ENCODE assay signal across 10 mouse cellular contexts in genomic region chr10:69872182-69872741, GRCm38 (mm10).
DNase-seq lines count a peak whose midpoint lies in the region; TF ChIP-seq lines count a peak whose summit lies in the region.
"Had no signal": no experiment of that assay in that cellular context is flagged by ENCODE, and none has a peak within 500 bp of the region (broad histone marks: within the 10 kb centered on the region; RNA-seq: fewer than 3 reads in every experiment).

No protein-coding gene starts in this region.

- peaks cover 0 to 3% of the 10 kb centered on the region in 2 experiments; a peak in 2 of 4 replicates for H3K4me1 ChIP-seq in MEL (ENCODE audit: control insufficient read depth in 1 of 2, insufficient read depth in 2 of 2, low read length in 2 of 2)
- H3K4me1 ChIP-seq: liver, embryonic 15.5 days had no signal

- H3K27me3 ChIP-seq in MEL (ENCODE audit: control insufficient read depth in 1 of 2, insufficient read depth in 2 of 2, low read length in 2 of 2): no peaks in the 10 kb centered on the region
- H3K27me3 ChIP-seq: liver, embryonic 15.5 days had no signal

- no peaks in the 10 kb centered on the region for H3K79me2 ChIP-seq in MEL (ENCODE audit: control insufficient read depth, insufficient read depth, low read length, poor library complexity)

- no peak for TF ChIP-seq POLR2A in MEL (IDR thresholded peaks at IDR 0.05; ENCODE audit: control insufficient read depth in 1 of 2, insufficient read depth in 1 of 2, low read depth in 1 of 2, low read length in 2 of 2, poor library complexity in 1 of 2)

- no peak for TF ChIP-seq EP300 in MEL (IDR thresholded peaks at IDR 0.05; ENCODE audit: low read depth in 1 of 2, low read length in 2 of 2)

- no peaks in the 10 kb centered on the region for H3K9me3 ChIP-seq in MEL (replicated peaks; ENCODE audit: insufficient read depth, low read length)
- H3K9me3 ChIP-seq: liver, embryonic 15.5 days had no signal

- H3K36me3 ChIP-seq in MEL (ENCODE audit: control insufficient read depth in 1 of 2, insufficient read depth in 2 of 2, low read length in 2 of 2): no peaks in the 10 kb centered on the region
- H3K36me3 ChIP-seq: liver, embryonic 15.5 days had no signal

- H3K4me3 ChIP-seq in MEL (ENCODE audit: control insufficient read depth in 1 of 2, insufficient read depth in 1 of 2, low read depth in 2 of 2, low read length in 2 of 2): peak overlapping the region; percentile 26 to 45
- H3K4me3 ChIP-seq: liver, embryonic 15.5 days had no signal

- H3K9ac ChIP-seq in MEL (ENCODE audit: control insufficient read depth, low read depth, low read length, poor library complexity, severe bottlenecking): peak overlapping the region; percentile 41; the same call in 1 of the 2 replicates
- H3K9ac ChIP-seq: liver, embryonic 15.5 days had no signal

- no peak for TF ChIP-seq RAD21 in MEL (IDR thresholded peaks at IDR 0.05; ENCODE audit: low read depth, low read length)

- no peak overlapping the region for H3K27ac ChIP-seq in MEL (ENCODE audit: control insufficient read depth, low read depth, low read length)
- H3K27ac ChIP-seq: liver, embryonic 15.5 days had no signal

- DNase-seq in adrenal gland, adult (ENCODE audit: inconsistent age in 2 of 2, low spot score in 1 of 2): peak; percentile 53 to 83
- DNase-seq in adrenal gland, postnatal 4 days (ENCODE audit: low spot score in 2 of 2): no peak
- DNase-seq in MEL (ENCODE audit: low read depth, low spot score): peak; percentile 20
- peak; percentile 96 for DNase-seq in heart, adult 11 months
- DNase-seq in lung, adult 18-20 months: peak; percentile 38 to 46
- no peak for DNase-seq in right cerebral cortex, adult 2 months (ENCODE audit: low spot score in 2 of 2)
- no peak for DNase-seq in thymus, postnatal 0 days (ENCODE audit: low spot score)
- no peak for DNase-seq in frontal cortex, postnatal 10 days (ENCODE audit: low spot score in 2 of 2)
- DNase-seq: thymus, postnatal 36 days had no signal

- TF ChIP-seq CTCF in MEL (IDR thresholded peaks at IDR 0.05 in 2 of 3, conservative IDR thresholded peaks at IDR 0.05 in 1 of 3; ENCODE audit: control insufficient read depth in 1 of 3, insufficient read depth in 1 of 3, low read depth in 2 of 3, low read length in 3 of 3, poor library complexity in 1 of 3, severe bottlenecking in 1 of 3): no peak

TF ChIP-seq in MEL, 35 proteins besides CTCF, POLR2A, EP300 and RAD21:
- TF ChIP-seq ZNF384 (IDR thresholded peaks at IDR 0.05; ENCODE audit: low read depth, low read length) (peak; percentile 68), MEF2A (IDR thresholded peaks at IDR 0.05; ENCODE audit: extremely low read depth, insufficient replicate concordance, low read depth, low read length, poor library complexity, severe bottlenecking) (no peak)

Comparison
In these comparisons a context has a peak if more than half of its experiments do, and no peak if none do; other contexts are left out.
1. DNase-seq: peak in adrenal gland, adult (2 of 2), MEL (single experiment), heart, adult 11 months (single experiment) and lung, adult 18-20 months (2 of 2); none in adrenal gland, postnatal 4 days (0 of 2), right cerebral cortex, adult 2 months (0 of 2), thymus, postnatal 0 days (single experiment) and frontal cortex, postnatal 10 days (0 of 2).